Comparison of ENCODE assay signal across 8 mouse cellular contexts in genomic region chr13:112861825-112862306, GRCm38 (mm10).
DNase-seq lines count a peak whose midpoint lies in the region; ATAC-seq lines count a peak whose summit lies in the region.

No protein-coding gene starts in this region.

- H3K9me3 ChIP-seq in forebrain, embryonic 14.5 days (replicated peaks; ENCODE audit: control insufficient read depth, low read length), result no peaks in the 10 kb centered on the region
- no peaks in the 10 kb centered on the region for H3K9me3 ChIP-seq in forebrain, embryonic 12.5 days
- H3K9me3 ChIP-seq in heart, embryonic 13.5 days, result 0 out of 2 replicates have a peak, but pooled peaks cover 4% of the 10 kb centered on the region
- no peaks in the 10 kb centered on the region for H3K9me3 ChIP-seq in lung, embryonic 16.5 days (ENCODE audit: control insufficient read depth, low read length)

- H3K9ac ChIP-seq in forebrain, embryonic 14.5 days (ENCODE audit: low read length), result no peak overlapping the region
- no peak overlapping the region for H3K9ac ChIP-seq in forebrain, embryonic 12.5 days
- H3K9ac ChIP-seq in heart, embryonic 13.5 days, result no peak overlapping the region
- no peak overlapping the region for H3K9ac ChIP-seq in lung, embryonic 16.5 days (ENCODE audit: low read length)

- H3K36me3 ChIP-seq in forebrain, embryonic 14.5 days (ENCODE audit: control insufficient read depth, insufficient read depth, low read length), result peaks cover 29% of the 10 kb centered on the region
- H3K36me3 ChIP-seq in forebrain, embryonic 12.5 days (replicated peaks), result peaks cover 42% of the 10 kb centered on the region
- H3K36me3 ChIP-seq in heart, embryonic 13.5 days, result peaks cover 82% of the 10 kb centered on the region
- peaks cover 31% of the 10 kb centered on the region for H3K36me3 ChIP-seq in lung, embryonic 16.5 days (ENCODE audit: control insufficient read depth, insufficient read depth, low read length)

- ATAC-seq in forebrain, embryonic 14.5 days, result no peak
- no peak for ATAC-seq in forebrain, embryonic 12.5 days (ENCODE audit: low FRiP score)
- no peak for ATAC-seq in heart, embryonic 13.5 days (ENCODE audit: extremely low read depth, insufficient number of reproducible peaks, low FRiP score, low TSS enrichment)
- peak; percentile 81 for ATAC-seq in lung, embryonic 16.5 days (ENCODE audit: low read depth)

- no peak overlapping the region for H3K4me3 ChIP-seq in forebrain, embryonic 14.5 days (ENCODE audit: low read depth, low read length)
- H3K4me3 ChIP-seq in forebrain, embryonic 12.5 days (replicated peaks), result no peak overlapping the region
- H3K4me3 ChIP-seq in heart, embryonic 13.5 days, result no peak overlapping the region
- H3K4me3 ChIP-seq in lung, embryonic 16.5 days (ENCODE audit: low read length), result no peak overlapping the region

- no peaks in the 10 kb centered on the region for H3K27me3 ChIP-seq in forebrain, embryonic 14.5 days (replicated peaks; ENCODE audit: control insufficient read depth, insufficient read depth, low read length)
- H3K27me3 ChIP-seq in forebrain, embryonic 12.5 days, result no peaks in the 10 kb centered on the region
- no peaks in the 10 kb centered on the region for H3K27me3 ChIP-seq in heart, embryonic 13.5 days (replicated peaks)
- no peaks in the 10 kb centered on the region for H3K27me3 ChIP-seq in lung, embryonic 16.5 days (ENCODE audit: control insufficient read depth, insufficient read depth, low read depth, low read length)

- DNase-seq in forebrain, embryonic 14.5 days (ENCODE audit: low spot score), result peak; percentile 17
- peak; percentile 27 for DNase-seq in R1 (ENCODE audit: low read depth, low spot score)
- DNase-seq in natural killer cell, adult 2 months (ENCODE audit: low spot score in 2 of 2), result no peak
- no peak for DNase-seq in cerebellum, adult 9-11 months
- DNase-seq in right cerebral cortex, adult 2 months (ENCODE audit: low spot score in 2 of 2), result no peak

- WGBS in forebrain, embryonic 14.5 days, result 30% methylated on average over 5 of the region's 5 CpGs
- 58% methylated on average over 5 of the region's 5 CpGs for WGBS in forebrain, embryonic 12.5 days
- whole genome bisulfite sequencing in heart, embryonic 13.5 days, result 20% methylated on average over 5 of the region's 5 CpGs
- WGBS in lung, embryonic 16.5 days, result 13% methylated on average over 5 of the region's 5 CpGs

- H3K27ac ChIP-seq in forebrain, embryonic 14.5 days (ENCODE audit: low read depth, low read length), result no peak overlapping the region
- no peak overlapping the region for H3K27ac ChIP-seq in forebrain, embryonic 12.5 days
- H3K27ac ChIP-seq in heart, embryonic 13.5 days (replicated peaks), result peak overlapping the region; percentile 67
- H3K27ac ChIP-seq in lung, embryonic 16.5 days (ENCODE audit: low read length), result 0 out of 2 replicates have a peak overlapping the region, but pooled peaks have one; percentile 39

- no peak overlapping the region for H3K4me2 ChIP-seq in forebrain, embryonic 14.5 days (ENCODE audit: low read length)
- no peak overlapping the region for H3K4me2 ChIP-seq in forebrain, embryonic 12.5 days
- H3K4me2 ChIP-seq in heart, embryonic 13.5 days, result peak overlapping the region; percentile 17; the same call in 1 of the 2 replicates
- no peak overlapping the region for H3K4me2 ChIP-seq in lung, embryonic 16.5 days (ENCODE audit: low read depth, low read length)

- H3K4me1 ChIP-seq in forebrain, embryonic 14.5 days (ENCODE audit: control insufficient read depth, insufficient read depth, low read length), result no peaks in the 10 kb centered on the region
- H3K4me1 ChIP-seq in forebrain, embryonic 12.5 days, result 0 out of 2 replicates have a peak, but pooled peaks cover 2% of the 10 kb centered on the region
- peaks cover 21% of the 10 kb centered on the region for H3K4me1 ChIP-seq in heart, embryonic 13.5 days
- H3K4me1 ChIP-seq in lung, embryonic 16.5 days (replicated peaks; ENCODE audit: control insufficient read depth, insufficient read depth, low read length), result peaks cover 10% of the 10 kb centered on the region

Comparison
In these comparisons a context has a peak if more than half of its experiments do, and no peak if none do; other contexts are left out.
1. DNase-seq: peak in forebrain, embryonic 14.5 days (single experiment) and R1 (single experiment); none in natural killer cell, adult 2 months (0 of 2), cerebellum, adult 9-11 months (single experiment) and right cerebral cortex, adult 2 months (0 of 2).
2. H3K27ac ChIP-seq: peak in heart, embryonic 13.5 days (single experiment) and lung, embryonic 16.5 days (single experiment); none in forebrain, embryonic 14.5 days (single experiment) and forebrain, embryonic 12.5 days (single experiment).